Mouse (Mus musculus) right cerebral cortex, postnatal 14 days (tissue): Measurements from ENCODE around the gene Lpcat3.
"Not testable (repeated sequence)": the region's sequence is repeated elsewhere in the genome, so short reads cannot be mapped to it uniquely, and the experiment has no call there.

Experiments
- DNase-seq: peaks from one replicate; pipeline ENCODE4 v3.0.0; 2022

The Lpcat3 gene

DNA sequence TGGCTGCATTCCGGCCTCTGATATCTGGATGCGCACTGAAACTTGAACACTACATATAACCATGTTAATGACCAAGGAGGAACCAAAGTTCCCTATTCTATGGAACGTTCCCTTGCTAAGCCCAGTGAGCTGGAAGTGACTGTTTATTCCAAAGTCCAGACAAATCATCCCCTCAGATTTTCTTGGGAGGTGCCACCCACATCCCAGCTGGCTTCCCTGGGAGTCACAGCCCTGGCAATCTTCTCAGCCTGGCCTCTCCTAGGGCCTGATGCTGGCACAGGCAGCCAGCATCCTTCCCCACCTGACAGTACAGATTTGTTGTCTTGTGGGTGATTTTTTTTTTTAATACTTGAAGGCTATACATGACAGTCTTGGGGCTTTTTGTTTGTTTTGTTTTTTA is 16.7 kb downstream of the Lpcat3 start:
- no peak for DNase-seq

DNA sequence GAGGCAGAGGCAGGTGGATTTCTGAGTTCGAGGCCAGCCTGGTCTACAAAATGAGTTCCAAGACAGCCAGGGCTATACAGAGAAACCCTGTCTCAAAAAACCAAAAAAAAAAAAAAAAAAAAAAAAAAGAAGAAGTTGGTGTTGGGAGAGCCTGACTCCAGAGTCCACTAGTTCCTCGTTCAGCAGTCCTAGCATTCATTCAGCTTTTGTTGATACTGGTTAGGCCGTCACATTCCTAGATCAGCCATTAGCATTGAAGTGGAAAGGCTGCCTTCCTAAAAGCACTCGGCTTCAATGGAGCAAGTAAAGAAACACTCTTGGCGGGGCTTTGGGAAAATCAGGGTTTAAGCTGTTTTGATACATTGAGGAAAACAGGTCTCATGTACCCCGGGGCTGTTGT is 19.5 kb downstream of the Lpcat3 start:
- DNase-seq: not testable (repeated sequence)

DNA sequence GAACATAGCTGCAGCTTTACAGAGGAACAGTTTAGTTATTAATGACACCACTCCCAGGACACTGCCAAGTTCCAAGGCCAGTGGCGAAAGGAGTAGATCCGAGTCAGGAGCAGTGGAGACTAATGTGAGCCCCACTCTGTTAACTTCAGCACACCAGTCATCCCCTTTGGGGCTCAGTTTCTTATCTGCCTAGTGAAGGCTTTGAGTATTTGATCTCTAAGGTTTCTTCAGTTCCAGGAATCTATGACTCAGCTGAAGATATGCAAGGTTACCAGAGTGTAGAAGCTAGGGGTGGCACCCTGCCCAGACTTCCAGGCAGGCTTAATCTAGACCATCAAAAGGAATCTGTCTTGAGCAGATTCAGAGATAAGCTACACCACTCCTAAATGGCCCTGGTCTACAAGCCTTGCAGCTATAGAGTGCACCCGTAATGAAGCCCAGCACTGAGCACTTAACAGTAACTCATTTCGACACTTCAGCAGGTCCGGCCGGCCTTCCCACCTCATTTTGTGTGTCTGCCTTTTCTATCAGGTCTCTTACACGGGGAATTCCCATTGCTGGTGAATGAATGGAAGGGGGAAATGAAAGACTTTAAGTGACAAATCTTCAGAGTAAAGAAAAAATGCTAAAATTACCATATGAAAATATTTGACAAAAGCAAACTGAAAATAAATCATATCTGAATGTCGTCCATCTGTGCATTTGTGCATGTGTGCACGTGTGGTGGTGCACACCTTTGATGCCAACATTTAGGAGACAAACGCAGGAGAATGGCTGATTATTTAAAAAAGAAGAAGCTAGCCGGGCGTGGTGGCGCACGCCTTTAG is 21.0 kb downstream of the Lpcat3 start:
- peak; percentile 50 for DNase-seq

DNA sequence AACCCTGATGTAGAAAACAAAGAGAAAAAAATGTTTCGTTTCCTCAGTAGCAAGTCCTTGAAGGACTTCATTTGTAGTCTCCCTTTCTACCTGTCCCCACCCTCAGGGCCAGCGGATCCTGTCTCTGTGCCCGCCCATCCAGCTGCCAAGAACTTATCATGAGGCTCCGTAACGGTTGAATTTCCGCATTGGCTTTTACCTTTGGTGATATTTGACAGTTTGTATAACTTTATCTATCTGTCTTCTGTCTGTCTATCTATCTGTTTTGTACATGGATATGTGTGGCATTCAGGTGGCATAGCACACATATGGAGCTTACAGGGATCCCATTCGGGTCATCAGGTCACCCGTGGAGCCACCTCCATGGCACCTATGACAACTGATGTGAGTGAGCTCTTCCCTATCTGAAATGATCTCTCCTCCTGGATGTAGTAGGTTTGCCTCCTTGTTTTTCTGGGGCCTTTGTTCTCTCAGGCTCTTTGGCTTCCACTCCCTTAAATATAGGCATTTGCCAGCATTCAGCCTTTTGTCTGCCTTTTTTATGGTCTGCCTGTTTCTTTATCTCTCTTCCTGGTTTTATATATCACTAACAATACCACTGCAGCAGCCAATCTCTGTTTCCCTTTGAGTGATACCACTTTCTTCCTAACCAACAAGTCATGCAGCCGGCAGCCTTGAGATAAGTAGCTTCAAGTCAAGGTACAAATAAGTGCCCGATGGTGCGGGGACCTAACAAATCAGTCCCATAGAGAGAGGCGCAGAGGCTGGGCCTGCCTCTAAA is 23.0 kb downstream of the Lpcat3 start:
- DNase-seq: no peak

DNA sequence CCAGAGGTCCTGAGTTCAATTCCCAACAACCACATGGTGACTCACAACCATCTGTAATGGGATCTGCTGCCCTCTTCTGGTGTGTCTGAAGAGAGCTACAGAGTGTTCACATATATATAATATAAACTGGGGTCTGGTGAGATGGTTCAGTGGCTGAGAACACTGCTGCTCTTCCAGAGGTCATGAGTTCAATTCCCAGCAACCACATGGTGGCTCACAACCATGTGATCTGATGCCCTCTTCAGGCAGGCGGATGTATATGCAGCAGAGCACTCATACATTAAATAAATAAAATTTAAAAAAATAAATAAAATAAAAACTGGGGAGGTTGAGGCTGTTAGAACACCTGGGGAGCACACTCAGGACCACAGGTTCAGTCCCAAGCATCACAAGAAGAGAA is 23.8 kb downstream of the Lpcat3 start:
- not testable (repeated sequence) for DNase-seq

DNA sequence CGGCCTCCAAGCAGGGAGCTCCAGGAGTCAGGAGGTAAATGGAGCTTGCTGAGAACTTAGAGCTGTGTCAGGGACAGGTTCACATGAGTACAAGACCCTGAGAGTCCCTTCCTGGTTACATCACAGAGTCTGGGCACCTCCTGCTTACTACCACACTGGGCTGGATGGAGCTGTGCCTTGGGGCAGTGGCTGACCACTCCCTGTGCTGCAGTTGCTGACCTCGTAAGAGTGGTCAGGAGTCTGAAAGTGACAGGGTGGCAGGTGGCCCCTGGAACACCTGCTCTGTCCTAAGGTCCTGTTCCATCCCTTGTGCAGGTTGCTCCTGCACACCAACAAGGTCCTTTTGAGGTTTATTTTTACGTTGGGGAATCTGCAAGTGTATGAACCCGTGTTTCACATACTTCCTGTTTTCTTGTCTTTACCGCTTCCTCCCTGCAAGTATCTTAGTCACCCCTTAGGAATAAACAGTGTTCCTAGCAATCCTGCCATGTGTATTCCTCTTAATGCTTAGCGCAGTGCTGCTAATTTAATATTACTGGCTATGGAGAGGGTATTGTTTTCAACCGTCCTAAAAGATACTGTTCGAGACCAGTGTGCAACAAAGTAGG is 25.4 kb downstream of the Lpcat3 start:
- DNase-seq: no peak

DNA sequence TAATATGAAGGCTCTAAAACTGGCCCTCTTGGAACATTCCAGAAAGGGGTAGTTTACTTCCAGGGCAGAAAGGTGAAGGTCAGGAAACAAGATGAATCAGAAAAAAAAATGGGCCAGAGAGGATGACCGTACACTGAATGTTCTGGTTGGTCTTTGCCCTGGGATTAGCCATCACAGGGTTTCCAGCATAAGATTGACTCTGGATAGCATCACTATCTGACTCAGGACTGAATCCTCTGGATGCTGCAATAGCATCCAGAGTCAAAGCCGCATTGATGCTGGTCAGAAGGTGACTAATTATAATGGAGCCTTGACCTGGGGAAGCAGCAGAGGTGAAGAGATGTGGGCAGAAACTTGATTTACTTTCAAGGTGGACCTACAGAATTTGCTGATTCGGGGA is 26.2 kb downstream of the Lpcat3 start:
- no peak for DNase-seq

DNA sequence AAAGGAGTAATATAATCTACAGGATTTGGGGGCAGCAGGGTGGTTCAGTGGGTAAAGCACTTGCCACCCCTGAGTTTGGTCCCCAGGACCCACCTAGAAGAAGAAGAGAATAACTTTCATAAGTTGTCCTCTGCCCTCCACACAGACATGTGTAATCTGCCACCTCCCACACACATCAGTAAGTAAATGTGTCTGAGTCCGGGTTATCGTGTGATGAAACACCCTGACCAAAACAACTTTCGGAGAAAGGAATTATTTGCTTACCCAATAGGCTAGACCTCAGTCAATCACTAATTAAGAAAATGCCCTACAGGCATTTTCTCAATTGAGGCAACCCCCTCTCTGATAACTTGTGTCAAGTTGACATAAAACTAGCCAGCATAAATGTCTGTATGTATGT is 27.7 kb downstream of the Lpcat3 start:
- DNase-seq: no peak

DNA sequence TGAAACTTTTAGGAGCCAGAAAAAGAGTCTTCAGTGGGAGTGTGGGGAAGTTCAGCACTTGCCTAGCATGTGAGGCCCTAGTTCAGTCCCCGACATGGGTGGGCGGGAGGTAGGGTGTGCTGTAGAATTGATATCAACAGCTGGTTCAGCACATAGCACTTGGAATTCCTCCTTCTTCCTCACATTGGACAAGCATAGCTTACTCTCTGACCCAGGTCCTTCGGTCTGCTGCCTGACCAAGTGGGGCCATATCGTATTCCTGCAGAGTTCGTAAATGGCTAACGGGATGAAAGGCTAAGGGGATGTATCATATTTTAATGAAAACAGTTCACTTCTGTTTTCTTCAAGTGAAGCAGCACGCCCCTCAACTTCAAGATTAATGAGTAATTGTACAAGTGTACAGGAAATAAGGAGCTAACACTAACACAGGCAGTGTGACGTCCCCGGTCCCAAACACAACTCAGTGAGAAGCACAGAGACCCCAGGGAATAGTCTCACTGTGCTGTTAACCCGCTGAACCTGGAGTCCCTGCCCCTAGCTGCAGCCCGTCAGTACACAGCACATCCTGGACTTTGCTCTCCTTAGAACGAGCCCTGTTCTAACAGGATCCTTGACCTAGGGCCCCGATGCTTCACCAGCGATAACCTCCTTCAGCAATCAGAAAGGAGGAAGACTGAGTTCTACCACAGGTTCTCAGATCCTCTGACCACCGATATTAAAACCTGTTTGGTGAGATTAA is 30.6 kb downstream of the Lpcat3 start:
- DNase-seq: no peak

DNA sequence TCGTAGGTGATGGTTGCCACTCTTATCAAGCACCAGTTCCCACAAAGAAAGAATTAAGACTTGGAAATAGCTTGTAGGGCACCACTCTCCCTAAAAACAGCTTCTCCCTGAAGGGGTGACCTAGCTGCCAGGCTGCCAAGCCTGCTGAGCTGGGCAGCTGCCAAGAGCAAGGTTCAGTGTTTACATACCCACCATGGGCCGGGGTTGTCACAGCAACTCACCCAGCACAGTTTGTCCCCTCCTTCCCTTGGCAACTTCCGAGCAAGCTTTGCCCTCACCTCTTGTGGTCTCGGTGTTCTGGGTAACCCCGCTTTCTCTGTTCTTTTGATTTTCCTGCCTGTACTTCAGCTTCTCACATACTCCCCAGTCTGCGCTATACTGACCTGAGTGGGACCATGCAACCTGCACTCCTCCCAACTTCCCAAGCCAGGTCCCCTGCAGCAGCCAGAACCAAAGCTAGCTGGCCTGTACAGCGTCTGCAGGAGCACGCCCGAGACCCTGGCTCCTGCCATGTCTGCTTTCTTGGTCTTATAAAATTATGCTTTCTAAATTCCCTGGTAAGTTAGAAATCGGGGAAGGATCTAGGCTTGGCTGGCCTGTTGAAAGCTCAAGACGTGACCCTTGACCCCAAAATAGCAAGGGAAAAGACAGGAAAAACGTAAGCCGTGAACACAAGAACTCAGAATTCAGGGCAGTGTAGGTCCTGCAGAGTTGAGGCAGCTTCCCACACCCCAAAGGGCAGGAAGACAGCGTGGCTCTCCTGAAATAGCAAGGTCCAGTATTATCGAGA is 31.5 kb downstream of the Lpcat3 start:
- peak; percentile 64 for DNase-seq

DNA sequence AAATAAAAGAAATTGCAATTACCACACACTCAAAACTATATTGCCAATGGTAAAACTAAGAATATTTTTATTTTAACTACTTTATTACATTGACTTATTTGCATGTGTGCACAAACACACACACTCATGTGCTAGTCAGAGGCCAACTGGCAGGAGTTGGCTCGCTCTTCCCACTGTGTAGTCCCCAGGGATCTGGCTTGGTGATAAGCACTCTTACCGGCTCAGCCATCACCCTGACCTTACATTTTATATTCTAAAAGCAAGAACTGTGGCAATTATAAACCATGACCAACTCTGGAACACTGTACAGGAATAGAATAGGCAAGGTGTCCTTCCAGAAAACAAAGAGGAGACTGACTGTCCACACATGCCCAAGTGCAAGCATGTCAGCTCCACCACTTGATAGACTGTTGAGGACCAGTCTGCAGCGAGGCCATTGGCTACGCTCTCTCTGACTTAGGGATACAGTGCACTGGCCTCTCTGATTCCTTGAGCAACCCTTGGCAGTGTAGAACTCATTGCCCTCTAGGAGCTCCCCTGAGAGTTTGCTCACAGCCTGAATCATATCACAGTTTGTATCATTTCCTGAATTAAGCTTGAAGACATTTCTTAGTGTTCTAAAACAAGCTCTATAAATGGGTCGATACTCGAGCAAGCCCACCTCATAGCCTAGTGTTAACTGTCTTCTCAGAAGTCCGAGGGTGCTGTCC is 33.8 kb downstream of the Lpcat3 start:
- no peak for DNase-seq

DNA sequence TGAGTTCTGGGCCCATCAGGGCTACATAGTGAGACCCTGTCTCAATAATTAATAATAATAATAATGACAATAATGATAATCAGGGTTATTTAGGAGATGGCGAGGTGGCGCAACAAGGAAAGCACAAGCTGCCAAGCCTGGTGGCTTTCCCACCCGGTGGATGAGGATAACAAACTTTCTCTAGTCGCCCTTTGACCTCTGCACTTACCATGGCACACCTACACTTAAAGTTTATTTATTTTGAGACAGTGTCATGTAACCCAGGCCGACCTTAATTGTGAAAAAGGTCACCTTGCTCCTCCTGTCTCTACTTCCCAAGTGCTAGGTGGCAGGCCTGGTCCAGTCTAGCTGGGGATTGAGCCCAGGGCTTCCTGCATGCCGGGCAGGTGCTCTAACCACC is 35.9 kb downstream of the Lpcat3 start:
- DNase-seq: no peak

DNA sequence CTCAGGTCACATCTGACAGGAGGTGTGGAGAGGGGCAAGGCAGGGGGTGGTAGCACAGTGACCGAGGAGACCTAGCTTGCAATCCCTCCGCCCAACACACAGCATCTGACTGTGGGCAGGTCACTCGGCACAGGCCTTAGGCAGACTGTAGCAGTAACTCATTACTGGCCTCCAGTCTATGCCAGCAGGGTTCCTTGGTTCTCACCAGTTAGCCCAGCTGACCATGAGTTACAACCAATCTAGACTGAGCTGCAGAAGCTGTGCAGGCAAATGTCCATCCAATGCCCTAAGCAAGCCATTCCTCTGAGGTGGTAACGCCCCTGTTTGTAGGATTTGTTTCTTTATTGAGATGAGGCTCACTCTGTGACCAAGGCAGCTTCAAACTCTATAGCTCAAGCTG is 36.5 kb downstream of the Lpcat3 start:
- no peak for DNase-seq

DNA sequence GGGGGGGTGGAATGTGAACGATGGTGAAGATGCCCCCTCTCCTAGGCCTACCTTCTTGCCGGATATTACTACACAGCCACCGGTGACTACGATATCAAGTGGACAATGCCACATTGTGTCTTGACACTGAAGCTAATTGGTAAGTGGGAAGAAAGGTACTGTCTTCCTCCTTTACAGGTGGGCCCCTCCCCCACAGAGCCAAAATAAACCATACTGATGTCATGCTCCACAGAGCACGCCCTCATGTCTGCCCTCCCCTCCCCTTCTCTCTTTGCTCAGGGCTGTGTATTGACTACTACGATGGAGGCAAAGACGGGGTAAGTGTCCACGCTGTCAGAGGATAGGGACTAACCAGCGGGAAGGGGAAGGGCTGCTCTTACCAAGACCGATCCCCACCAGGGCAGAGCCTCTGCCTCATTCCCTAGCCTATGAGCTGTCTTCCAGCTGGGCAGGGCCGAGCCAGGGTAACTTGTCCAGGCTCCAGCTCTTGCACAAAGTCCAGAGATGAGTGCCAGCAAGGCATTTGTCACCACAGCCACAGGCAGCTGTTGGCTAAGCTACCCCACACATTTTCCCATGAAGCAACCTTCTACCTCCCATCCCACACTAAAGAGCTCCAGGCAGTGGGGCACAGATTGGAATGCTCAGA is 37.3 kb downstream of the Lpcat3 start:
- no peak for DNase-seq

DNA sequence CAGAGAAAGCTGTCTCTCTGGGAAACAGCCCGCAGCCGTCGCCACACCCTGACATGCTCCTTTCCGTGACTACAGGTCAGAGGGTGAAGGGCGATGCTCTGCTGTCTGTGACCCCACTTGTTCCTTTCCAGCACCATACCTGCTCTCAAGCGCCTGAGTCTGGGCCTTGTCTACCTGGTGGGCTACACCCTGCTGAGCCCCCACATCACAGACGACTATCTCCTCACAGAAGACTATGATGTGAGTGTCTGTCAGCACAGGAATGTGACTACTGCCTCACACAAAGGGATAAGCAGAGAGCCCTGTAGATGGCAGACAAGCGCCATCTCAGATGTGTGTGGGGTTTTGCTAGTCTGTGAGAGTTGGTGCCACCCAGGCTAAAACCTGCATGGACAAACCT is 38.5 kb downstream of the Lpcat3 start:
- DNase-seq: no peak

DNA sequence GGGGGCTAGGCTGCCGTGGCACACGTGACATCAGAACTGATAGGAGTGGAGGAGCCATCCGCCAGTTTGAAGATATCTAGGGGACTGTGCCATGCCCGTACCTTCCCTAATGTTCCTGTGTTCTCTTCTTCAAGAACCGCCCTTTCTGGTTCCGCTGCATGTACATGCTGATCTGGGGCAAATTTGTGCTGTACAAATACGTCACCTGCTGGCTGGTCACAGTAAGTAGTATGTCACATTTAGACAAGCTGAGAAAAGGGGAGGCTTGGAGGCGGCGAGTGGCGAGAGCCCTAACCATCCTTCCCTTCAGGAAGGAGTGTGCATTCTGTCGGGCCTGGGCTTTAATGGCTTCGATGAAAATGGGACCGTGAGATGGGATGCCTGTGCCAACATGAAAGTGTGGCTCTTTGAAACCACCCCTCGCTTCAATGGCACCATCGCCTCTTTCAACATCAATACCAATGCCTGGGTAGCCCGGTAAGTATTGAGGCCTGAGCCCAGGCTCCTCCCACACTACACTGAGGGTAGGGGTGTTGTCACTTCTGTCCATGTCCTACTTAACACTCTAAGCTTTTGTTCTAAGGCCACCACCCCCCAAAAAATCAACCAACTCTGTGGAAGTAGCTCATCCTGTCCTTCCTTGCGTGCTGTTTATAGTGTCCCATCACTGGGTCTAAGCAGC is 39.4 kb downstream of the Lpcat3 start:
- no peak for DNase-seq

DNA sequence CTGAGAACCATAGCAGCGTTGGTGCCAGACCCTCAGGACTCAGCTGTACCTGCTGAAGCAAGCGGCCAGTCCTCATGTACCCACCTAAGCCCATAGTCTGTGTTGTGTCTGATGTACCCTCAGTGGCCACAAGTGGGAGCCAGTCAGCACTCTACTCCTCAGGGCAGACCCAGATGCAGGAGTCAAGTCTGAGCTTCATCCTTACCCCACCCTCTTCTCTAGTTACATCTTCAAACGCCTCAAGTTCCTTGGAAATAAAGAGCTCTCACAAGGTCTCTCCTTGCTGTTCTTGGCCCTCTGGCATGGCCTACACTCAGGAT is 39.9 kb downstream of the Lpcat3 start:
- peak; percentile 75 for DNase-seq

DNA sequence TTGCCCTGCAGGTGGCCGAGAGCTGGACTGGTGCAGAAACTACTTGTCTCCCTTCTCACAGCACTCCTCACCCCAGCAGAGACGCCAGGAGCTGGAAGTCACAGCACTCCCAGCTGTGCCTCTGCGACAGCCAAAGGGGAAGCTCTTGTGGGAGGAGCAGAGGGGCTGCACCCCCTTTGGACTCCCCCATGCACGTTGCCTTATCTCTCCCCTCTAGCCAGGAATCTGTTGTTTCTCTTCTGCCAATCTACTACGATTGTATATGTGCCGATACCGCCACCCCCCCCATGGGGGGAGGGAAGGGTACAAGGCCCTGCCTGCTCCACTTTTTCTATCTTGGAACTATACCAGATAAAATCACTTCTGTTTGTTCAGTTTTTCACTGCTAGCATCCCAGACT is 41.0 kb downstream of the Lpcat3 start:
- DNase-seq: no peak

DNA sequence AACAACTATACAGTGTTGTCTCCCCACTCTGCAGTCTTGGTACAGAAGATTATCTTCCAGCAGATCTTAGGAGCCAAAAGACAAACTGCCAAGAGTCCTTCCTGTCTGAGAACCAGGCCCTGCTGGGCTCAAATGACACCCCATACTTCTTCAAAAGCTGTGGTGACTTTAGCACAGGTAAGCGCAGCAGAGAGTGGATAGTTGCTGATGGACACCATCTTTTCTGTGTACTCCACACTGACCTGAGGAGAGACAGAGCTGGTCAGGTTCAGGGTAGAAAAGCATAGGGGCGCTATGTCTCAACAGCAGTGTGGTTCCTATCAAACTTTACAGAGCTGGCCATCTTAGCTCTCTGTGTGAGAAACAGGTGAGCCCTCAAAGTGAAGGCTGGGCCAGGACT is 41.6 kb downstream of the Lpcat3 start:
- DNase-seq: no peak

DNA sequence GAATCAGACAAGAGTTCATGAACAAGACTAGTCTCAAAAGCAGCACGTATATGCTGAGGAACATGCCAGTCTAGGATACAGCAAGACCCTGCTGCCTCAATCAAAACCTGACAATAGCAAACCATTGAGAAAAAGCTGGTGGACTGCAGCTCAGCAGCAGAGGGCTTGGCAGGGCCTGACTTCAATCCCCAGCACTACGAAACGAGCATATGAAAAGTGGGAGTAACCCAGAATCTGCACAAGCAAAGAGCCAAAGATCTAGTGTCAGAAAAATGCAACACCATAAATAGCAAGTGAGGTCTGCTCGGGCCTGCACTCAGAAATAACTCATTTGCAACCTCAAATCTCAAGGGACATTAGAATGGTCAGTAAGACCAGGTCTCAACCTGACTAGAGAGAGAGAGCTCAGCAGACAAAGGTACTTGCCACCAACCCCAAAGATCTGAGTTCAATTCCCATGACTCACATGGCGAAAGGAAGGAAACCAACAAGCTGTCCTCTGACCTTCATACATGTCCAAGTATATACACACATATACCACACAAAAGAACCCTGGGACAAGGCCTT is 43.3 kb downstream of the Lpcat3 start:
- DNase-seq: no peak
